Mouse (Mus musculus) kidney, postnatal 4 days (tissue): Measurements from ENCODE around the gene Sema3f.

Source experiments
- DNase-seq, 2 experiments: peaks; one replicate each; pipeline ENCODE4 v3.0.0; 2021; ENCODE audit warnings: mixed read lengths in 2 of 2

Sema3f gene

GRCm38 (mm10) chr9:107714221-107714952 lies 4.1 kb upstream of the Sema3f start:
- DNase-seq, result peak; percentile 81 to 87

- no peak for DNase-seq
Observed at GRCm38 (mm10) chr9:107709096-107709696, 1.1 kb downstream of the Sema3f start.

- DNase-seq, result no peak
Observed at GRCm38 (mm10) chr9:107708439-107709095, 1.7 kb downstream of the Sema3f start.

- peak; percentile 52 to 60 for DNase-seq
Observed at GRCm38 (mm10) chr9:107707701-107708438, 2.4 kb downstream of the Sema3f start.

- peak; percentile 52 to 55 for DNase-seq
Observed at GRCm38 (mm10) chr9:107706781-107707211, 3.5 kb downstream of the Sema3f start.

GRCm38 (mm10) chr9:107703337-107704122 lies 6.7 kb downstream of the Sema3f start:
- DNase-seq, result peak in 1 of 2 experiments; percentile 48

- DNase-seq, result peak; percentile 36 to 52
Observed at GRCm38 (mm10) chr9:107702606-107703185, 7.6 kb downstream of the Sema3f start.

- DNase-seq, result peak; percentile 82 to 89
Observed at GRCm38 (mm10) chr9:107701594-107701993, 8.7 kb downstream of the Sema3f start.

GRCm38 (mm10) chr9:107700114-107700571 lies 10.1 kb downstream of the Sema3f start:
- DNase-seq, result peak; percentile 49 to 61

GRCm38 (mm10) chr9:107699376-107699980 lies 10.8 kb downstream of the Sema3f start:
- DNase-seq, result peak; percentile 70 to 79

GRCm38 (mm10) chr9:107698611-107699190 lies 11.6 kb downstream of the Sema3f start:
- peak; percentile 79 to 86 for DNase-seq

- peak; percentile 70 to 75 for DNase-seq
Observed at GRCm38 (mm10) chr9:107697811-107698521, 12.3 kb downstream of the Sema3f start.

GRCm38 (mm10) chr9:107696845-107697610 lies 13.2 kb downstream of the Sema3f start:
- DNase-seq, result peak in 1 of 2 experiments; percentile 55

GRCm38 (mm10) chr9:107696106-107696479 lies 14.2 kb downstream of the Sema3f start:
- no peak for DNase-seq

GRCm38 (mm10) chr9:107695441-107696105 lies 14.7 kb downstream of the Sema3f start:
- DNase-seq, result no peak

- DNase-seq, result peak in 1 of 2 experiments; percentile 61
Observed at GRCm38 (mm10) chr9:107694627-107695026, 15.6 kb downstream of the Sema3f start.

GRCm38 (mm10) chr9:107693433-107693987 lies 16.8 kb downstream of the Sema3f start:
- DNase-seq, result no peak

GRCm38 (mm10) chr9:107692785-107693184 lies 17.5 kb downstream of the Sema3f start:
- no peak for DNase-seq
